Mouse (Mus musculus) layer of hippocampus, postnatal 36 days (tissue): ENCODE data around the gene Neu3. TPM values are rescaled to one million over a fixed set of nuclear protein-coding genes. Genes with fewer than 3 reads are reported as not detected.

Experiments
- DNase-seq, 2 experiments: peaks; one replicate each; pipeline ENCODE4 v3.0.0; 2022
- total RNA-seq, 2 experiments: library from RNA; stranded (reverse); gene quantifications; 2 replicates each; pipeline ENCODE4 v1.2.3; 2021

Neu3 gene
- 1 to 10 TPM; 2.4 to 2.7 TPM for total RNA-seq

DNA sequence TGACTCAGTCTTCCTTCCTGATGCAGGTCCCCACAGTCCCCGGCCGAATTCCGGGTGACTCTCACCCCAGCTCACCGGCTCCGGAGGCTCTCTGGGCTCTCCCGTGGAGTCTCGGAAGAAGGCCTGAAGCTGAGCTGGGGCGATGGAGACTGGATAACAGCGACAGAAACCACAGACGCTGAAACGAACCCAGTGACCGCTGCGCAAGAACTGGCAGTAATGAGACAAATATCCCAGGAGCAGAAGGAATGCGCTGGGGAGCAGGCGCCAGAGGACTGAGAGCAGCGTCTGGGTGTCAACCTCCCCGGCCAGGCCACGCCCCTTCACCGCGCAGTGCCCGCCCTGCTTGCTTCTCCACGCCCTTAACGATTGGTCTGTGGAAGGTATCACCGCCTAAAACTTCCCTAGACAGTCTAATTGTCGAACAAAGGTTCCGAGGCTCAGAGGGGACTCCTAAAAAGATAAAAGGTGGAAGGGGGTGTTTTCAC, at the start of gene Neu3:
Neu3 (minus strand) TSS at position 335 of the 488 bp plus-strand sequence.
- DNase-seq: peak; percentile 85

GRCm38 (mm10) chr7:99876345-99876744, 48.1 kb upstream of the Neu3 start:
- DNase-seq: peak; percentile 84 to 86

GRCm38 (mm10) chr7:99875891-99876290, 47.7 kb upstream of the Neu3 start:
- DNase-seq: no peak

DNA sequence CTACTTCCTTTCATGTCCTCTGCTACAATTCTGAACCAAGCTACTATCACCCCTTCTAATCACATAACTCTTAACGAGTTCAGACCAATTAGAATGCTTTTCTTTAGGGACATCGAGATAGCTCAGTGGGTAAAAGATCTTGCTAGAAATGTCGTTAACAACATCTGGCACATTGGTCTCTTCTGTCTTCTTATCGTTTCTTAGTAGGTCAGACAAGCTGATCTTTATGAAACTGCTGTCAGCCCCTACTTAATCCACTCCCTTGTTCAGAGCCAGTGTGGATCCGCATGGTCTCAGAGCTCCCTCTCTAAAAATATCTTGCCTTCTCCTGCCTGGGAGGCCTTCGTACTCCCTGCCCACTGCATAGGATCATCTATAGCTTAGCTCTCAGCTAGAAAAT, 45.7 kb upstream of the Neu3 start:
- no peak for DNase-seq

GRCm38 (mm10) chr7:99869296-99869695, 41.1 kb upstream of the Neu3 start:
- no peak for DNase-seq

- DNase-seq: no peak
Measured at GRCm38 (mm10) chr7:99865219-99865618, 37.0 kb upstream of the Neu3 start.

- DNase-seq: no peak
Measured at GRCm38 (mm10) chr7:99864241-99865028, 36.2 kb upstream of the Neu3 start.

DNA sequence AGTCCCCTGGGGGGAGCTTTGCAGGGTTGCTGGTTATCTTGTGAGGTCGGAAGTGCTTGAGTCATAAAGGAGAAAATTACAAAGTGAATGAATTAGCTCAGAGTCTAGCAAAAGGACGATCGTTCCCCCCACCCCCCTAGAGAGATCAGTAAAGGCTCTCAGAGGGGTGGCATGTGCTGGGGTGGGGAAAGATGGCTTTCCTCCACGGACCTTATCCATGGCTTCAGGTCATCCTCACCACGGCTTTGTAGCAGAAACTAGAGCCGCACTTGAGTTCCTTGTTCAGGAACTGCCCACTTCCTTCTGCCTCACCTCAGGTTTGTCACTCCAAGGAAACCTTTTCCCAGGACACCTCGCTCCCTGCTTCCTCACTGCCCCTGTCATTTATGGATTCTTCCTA, 35.1 kb upstream of the Neu3 start, which contains the start of gene Spcs2:
Spcs2 (minus strand) TSS at position 101 of the 400 bp plus-strand sequence.
- no peak for DNase-seq

DNA sequence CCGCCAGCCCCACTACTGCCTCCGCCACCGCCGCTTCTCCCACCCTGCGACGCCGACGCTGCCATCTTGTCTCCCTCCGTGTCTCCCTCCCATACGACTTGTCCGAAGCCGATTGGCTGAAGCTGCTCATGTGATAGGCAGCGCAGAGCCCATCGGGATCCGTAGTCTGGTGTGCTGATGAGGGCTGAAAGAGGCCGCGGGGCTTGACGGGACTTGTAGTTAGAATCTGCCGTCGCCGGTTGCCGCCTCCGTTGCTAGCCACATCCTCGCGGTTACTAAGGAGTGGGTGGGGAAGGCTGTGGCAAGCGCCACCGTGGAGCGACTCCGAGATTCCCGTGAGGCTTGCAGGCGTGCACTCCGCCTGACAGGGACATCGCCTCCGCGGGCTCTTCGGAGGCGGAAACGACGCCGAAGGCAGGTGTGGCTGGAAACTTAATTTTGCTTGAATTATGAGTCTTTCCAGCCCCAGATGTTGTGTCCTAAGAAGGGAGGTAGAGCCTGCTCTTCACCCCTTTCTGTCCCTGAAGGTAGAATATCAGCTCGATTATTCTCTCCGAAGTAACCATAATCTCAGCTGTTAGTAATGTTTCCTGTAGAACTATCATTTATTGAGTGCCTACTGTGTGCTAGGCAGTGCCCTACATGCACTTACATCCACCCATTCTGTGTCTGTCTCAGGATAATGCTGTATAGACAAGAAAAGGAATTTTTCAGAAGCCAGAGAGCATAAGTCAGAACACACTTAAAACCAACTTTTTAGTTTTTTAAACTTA, 30.8 kb upstream of the Neu3 start, which contains the start of gene Xrra1:
Xrra1 (plus strand) TSS at position 304 of the 773 bp plus-strand sequence.
- DNase-seq: peak; percentile 97 to 98

- DNase-seq: no peak
Measured at GRCm38 (mm10) chr7:99858175-99858812, 30.1 kb upstream of the Neu3 start.

GRCm38 (mm10) chr7:99856266-99856861, 28.1 kb upstream of the Neu3 start:
- no peak for DNase-seq

- DNase-seq: no peak
Measured at GRCm38 (mm10) chr7:99854311-99854710, 26.1 kb upstream of the Neu3 start.

GRCm38 (mm10) chr7:99853350-99853749, 25.1 kb upstream of the Neu3 start:
- DNase-seq: no peak

GRCm38 (mm10) chr7:99851618-99852017, 23.4 kb upstream of the Neu3 start:
- no peak for DNase-seq

GRCm38 (mm10) chr7:99851121-99851520, 22.9 kb upstream of the Neu3 start:
- no peak for DNase-seq

DNA sequence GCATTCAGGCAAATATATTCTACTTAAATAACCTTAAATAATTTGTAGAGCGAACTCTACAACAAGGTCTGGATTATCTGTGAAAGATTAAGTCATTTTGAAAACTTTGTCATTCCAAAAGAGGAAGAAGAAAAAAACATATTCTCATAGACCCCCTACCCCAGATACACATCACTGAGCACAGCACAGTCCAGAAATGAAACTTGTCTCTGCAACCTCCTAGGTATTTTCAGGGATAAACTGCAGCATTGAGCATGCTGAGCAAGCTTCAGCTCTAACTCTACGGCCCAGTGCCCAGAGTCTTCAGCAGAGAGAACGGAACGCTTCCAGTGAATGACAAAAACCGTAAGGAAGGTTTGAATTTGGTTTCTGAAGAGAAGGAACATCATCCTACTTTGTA, 22.3 kb upstream of the Neu3 start:
- DNase-seq: no peak

DNA sequence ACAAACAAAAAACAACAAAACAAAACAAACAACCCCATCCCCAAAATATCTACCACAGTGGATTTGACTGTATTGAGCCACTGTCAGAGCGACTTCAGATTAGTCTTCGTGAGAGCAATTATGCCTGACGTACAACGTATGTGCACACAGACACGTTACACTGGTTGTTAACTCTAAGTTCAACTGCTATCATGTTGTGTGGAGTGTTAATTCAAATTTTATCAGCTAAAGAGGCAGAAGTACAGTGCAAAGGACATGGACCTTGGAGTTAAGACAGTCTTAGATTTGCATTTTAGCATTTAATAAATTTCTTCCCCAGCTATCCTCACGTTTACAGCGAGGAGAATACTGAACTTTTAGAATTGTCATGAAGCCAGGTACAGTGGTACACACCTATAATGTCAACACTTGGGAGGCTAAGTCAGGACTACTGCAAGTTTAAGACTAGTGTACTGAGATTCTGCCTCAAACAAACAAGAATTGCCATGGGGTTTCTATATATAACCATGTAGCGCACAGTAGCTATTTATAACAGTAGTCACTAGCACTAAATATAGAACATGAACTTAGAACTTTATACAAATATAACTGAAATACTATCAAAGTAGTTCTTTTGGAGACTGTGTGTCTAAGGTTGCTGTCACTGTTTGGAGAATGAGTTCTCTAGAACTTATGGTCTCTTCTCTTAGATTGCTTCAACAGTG, 17.5 kb upstream of the Neu3 start:
- DNase-seq: no peak

GRCm38 (mm10) chr7:99838241-99838640, 10.0 kb upstream of the Neu3 start:
- no peak for DNase-seq

DNA sequence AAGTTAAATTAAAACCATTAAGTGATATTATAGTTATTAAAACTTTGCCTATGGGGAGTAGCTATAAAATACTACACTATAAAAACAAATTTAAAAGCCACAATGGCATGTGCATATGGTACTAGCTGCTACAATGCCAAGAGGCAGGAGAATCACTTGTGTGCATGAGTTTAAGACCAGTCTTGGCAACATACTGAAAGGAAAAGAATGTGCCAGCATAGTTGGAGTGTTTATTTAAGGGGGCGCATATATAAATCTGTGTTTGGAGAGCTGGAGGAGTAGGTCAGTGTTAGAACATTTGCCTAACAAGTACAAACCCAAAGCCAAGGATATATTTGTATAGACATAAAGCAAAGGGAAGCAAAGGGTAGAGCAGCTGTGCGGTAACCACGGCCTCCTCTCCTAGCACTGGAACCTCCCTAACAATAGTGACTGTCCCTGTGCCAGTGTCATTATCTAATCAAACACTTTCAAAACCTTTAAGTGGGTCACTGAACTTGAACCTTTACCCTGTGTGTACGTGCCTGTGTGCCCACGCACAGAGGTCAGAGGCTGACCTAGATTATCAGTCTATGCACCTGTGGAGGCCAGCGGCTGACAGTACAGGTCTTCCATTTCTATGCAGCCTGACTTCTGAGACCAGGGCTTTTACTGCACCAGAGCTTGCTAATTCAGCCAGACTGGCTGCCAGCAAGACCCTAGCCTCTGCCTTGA, 9.3 kb upstream of the Neu3 start:
- DNase-seq: no peak

GRCm38 (mm10) chr7:99836781-99837180, 8.6 kb upstream of the Neu3 start:
- DNase-seq: no peak

DNA sequence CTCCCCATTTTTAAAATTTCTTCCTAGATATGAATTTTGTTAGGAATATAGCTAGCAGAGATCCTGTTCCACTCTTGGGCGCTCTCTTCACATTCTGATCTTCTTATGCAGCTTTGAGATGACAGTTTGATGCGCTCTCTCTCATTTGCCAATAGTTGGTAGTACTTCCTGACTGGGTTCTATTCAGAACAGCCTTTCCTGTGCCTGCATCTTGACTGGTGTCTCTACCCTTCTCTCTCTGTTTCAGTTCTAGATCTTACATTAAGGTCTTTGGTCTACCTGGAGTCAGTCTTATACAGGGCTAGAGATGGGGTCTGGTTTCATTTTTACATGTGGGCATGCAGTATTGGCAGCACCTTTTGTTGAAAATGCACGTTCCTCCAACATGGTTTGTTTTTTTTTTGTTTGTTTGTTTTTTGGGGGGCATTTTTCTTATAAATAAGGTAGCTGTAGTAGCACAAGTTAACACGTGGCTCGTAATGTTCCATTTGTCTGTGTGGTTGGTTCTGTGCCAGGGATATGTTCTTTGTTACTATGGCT, 6.2 kb upstream of the Neu3 start:
- no peak for DNase-seq
